Comparison of ENCODE assay signal across 8 mouse cellular contexts in genomic region chr3:88686734-88687611, GRCm38 (mm10). TPM values are rescaled to one million over a fixed set of nuclear protein-coding genes. Genes with fewer than 3 reads are reported as not detected.
A peak's percentile ranks its signal among the peaks of the same experiment; 100 is the strongest.
DNase-seq lines count a peak whose midpoint lies in the region; ATAC-seq and TF ChIP-seq lines count a peak whose summit lies in the region.

No protein-coding gene starts in this region.

- no peak for TF ChIP-seq CTCF in thymus, adult 2 months (IDR thresholded peaks at IDR 0.05; ENCODE audit: borderline replicate concordance, control insufficient read depth, extremely low read depth, insufficient read depth, low read length, poor library complexity)

- WGBS in thymus, adult 2 months, result 46% methylated on average over 13 of the region's 13 CpGs
- 41% methylated on average over 13 of the region's 13 CpGs for WGBS in limb, embryonic 13.5 days
- WGBS in stomach, embryonic 14.5 days, result 9% methylated on average over 13 of the region's 13 CpGs

- H3K36me3 ChIP-seq in thymus, adult 2 months (ENCODE audit: control insufficient read depth, insufficient read depth, low read length), result peaks cover 37% of the 10 kb centered on the region
- peaks cover 44% of the 10 kb centered on the region for H3K36me3 ChIP-seq in limb, embryonic 13.5 days
- peaks cover 34% of the 10 kb centered on the region for H3K36me3 ChIP-seq in stomach, embryonic 14.5 days (ENCODE audit: control insufficient read depth, insufficient read depth, low read length)

- H3K27me3 ChIP-seq in thymus, adult 2 months (ENCODE audit: control insufficient read depth, insufficient read depth, low read length), result no peaks in the 10 kb centered on the region
- H3K27me3 ChIP-seq in limb, embryonic 13.5 days, result no peaks in the 10 kb centered on the region
- H3K27me3 ChIP-seq in stomach, embryonic 14.5 days (ENCODE audit: control insufficient read depth, insufficient read depth, low read length), result no peaks in the 10 kb centered on the region

- no peaks in the 10 kb centered on the region for H3K9me3 ChIP-seq in limb, embryonic 13.5 days
- H3K9me3 ChIP-seq in stomach, embryonic 14.5 days (ENCODE audit: control insufficient read depth, low read depth, low read length), result no peaks in the 10 kb centered on the region

- peaks cover 5% of the 10 kb centered on the region for H3K4me1 ChIP-seq in thymus, adult 2 months (replicated peaks; ENCODE audit: control insufficient read depth, insufficient read depth, low read length)
- H3K4me1 ChIP-seq in limb, embryonic 13.5 days, result peaks cover 14% of the 10 kb centered on the region
- peaks cover 11% of the 10 kb centered on the region for H3K4me1 ChIP-seq in stomach, embryonic 14.5 days (ENCODE audit: control insufficient read depth, insufficient read depth, low read length)

- no peak for TF ChIP-seq POLR2A in thymus, adult 2 months (IDR thresholded peaks at IDR 0.05; ENCODE audit: control insufficient read depth, extremely low read depth, insufficient read depth, low read length, poor library complexity)

- H3K9ac ChIP-seq in limb, embryonic 13.5 days, result peak overlapping the region; percentile 98
- H3K9ac ChIP-seq in stomach, embryonic 14.5 days (replicated peaks; ENCODE audit: low read depth, low read length), result peak overlapping the region; percentile 94

- peak overlapping the region; percentile 97 for H3K4me2 ChIP-seq in limb, embryonic 13.5 days (replicated peaks)
- peak overlapping the region; percentile 83 for H3K4me2 ChIP-seq in stomach, embryonic 14.5 days (replicated peaks; ENCODE audit: low read depth, low read length)

- ATAC-seq in limb, embryonic 13.5 days (ENCODE audit: low FRiP score, low read depth), result no peak
- no peak for ATAC-seq in stomach, embryonic 14.5 days (ENCODE audit: insufficient number of reproducible peaks, insufficient read depth, low FRiP score, low read depth)
- ATAC-seq in cerebellum, adult (ENCODE audit: insufficient number of reproducible peaks, low FRiP score, low TSS enrichment), result no peak

- peak overlapping the region; percentile 74 for H3K4me3 ChIP-seq in thymus, adult 2 months (ENCODE audit: control insufficient read depth, insufficient read depth, low read length)
- peak overlapping the region; percentile 99 for H3K4me3 ChIP-seq in limb, embryonic 13.5 days
- H3K4me3 ChIP-seq in stomach, embryonic 14.5 days (ENCODE audit: low read depth, low read length), result peak overlapping the region; percentile 89

- no peak overlapping the region for H3K27ac ChIP-seq in thymus, adult 2 months (ENCODE audit: control insufficient read depth, insufficient read depth, low read length)
- H3K27ac ChIP-seq in limb, embryonic 13.5 days, result peak overlapping the region; percentile 99; the same call in 1 of the 2 replicates
- H3K27ac ChIP-seq in stomach, embryonic 14.5 days (ENCODE audit: low read length), result peak overlapping the region; percentile 98; the same call in 1 of the 2 replicates

- DNase-seq in cerebellum, adult 11 months, result peak; percentile 8
- no peak for DNase-seq in cerebellum, adult 9-10 months
- no peak for DNase-seq in thymus, adult 2 months
- no peak for DNase-seq in thymus, postnatal 0 days (ENCODE audit: low spot score)
- DNase-seq in embryo, embryonic 9.5 days (ENCODE audit: extremely low spot score), result no peak

RNA-seq across cellular contexts. Expression of gene Khdc4, which starts 1.4 kb away (rescaled TPM):
- polyA plus RNA-seq in thymus, adult 2 months (2012; rRNA removed), result 116 and 124 TPM in 2 replicates
- polyA plus RNA-seq in thymus, postnatal 0 days (2015; fragmentation: Nextera tagmentation; extraction: Ambion mirVana), result 69.4 and 75.2 TPM in 2 replicates
- polyA plus RNA-seq in limb, embryonic 13.5 days (2015; fragmentation: Nextera tagmentation; extraction: Ambion mirVana), result 106 TPM in 2 replicates
- 81.9 and 90.4 TPM in 2 replicates for polyA plus RNA-seq in stomach, embryonic 14.5 days (2014; fragmentation: Nextera tagmentation; extraction: Ambion mirVana)

RNA-seq across cellular contexts. Expression of gene Rit1, which starts 29.7 kb away (rescaled TPM):
- 35.4 and 44.5 TPM in 2 replicates for polyA plus RNA-seq in thymus, adult 2 months (2012; rRNA removed)
- polyA plus RNA-seq in thymus, postnatal 0 days (2015; fragmentation: Nextera tagmentation; extraction: Ambion mirVana), result 55.5 and 55.6 TPM in 2 replicates
- 50.1 and 51.1 TPM in 2 replicates for polyA plus RNA-seq in limb, embryonic 13.5 days (2015; fragmentation: Nextera tagmentation; extraction: Ambion mirVana)
- 63.4 and 73.9 TPM in 2 replicates for polyA plus RNA-seq in stomach, embryonic 14.5 days (2014; fragmentation: Nextera tagmentation; extraction: Ambion mirVana)

RNA-seq across cellular contexts. Expression of gene Rxfp4, which starts 34.0 kb away (rescaled TPM):
- not detected in 2 replicates for polyA plus RNA-seq in thymus, adult 2 months (2012; rRNA removed)
- polyA plus RNA-seq in thymus, postnatal 0 days (2015; fragmentation: Nextera tagmentation; extraction: Ambion mirVana), result not detected in 2 replicates
- not detected in 2 replicates for polyA plus RNA-seq in limb, embryonic 13.5 days (2015; fragmentation: Nextera tagmentation; extraction: Ambion mirVana)
- polyA plus RNA-seq in stomach, embryonic 14.5 days (2014; fragmentation: Nextera tagmentation; extraction: Ambion mirVana), result not detected in 2 replicates
